23 mouse cellular contexts compared by ENCODE assay signal in genomic region chr2:174026406-174026805, GRCm38 (mm10). TPM values are rescaled to one million over a fixed set of nuclear protein-coding genes. Genes with fewer than 3 reads are reported as not detected.
DNase-seq lines count a peak whose midpoint lies in the region; ATAC-seq lines count a peak whose summit lies in the region.
"Had no signal": no experiment of that assay in that cellular context is flagged by ENCODE, and none has a peak within 500 bp of the region (broad histone marks: within the 10 kb centered on the region; RNA-seq: fewer than 3 reads in every experiment).

No protein-coding gene starts in this region.

- H3K9me3 ChIP-seq in heart, embryonic 15.5 days (replicated peaks), result no peaks in the 10 kb centered on the region
- no peaks in the 10 kb centered on the region for H3K9me3 ChIP-seq in neural tube, embryonic 15.5 days (replicated peaks)
- no peaks in the 10 kb centered on the region for H3K9me3 ChIP-seq in limb, embryonic 10.5 days (replicated peaks)
- H3K9me3 ChIP-seq: forebrain, embryonic 12.5 days; hindbrain, embryonic 12.5 days; liver, embryonic 12.5 days; midbrain, embryonic 13.5 days; neural tube, embryonic 13.5 days; stomach, embryonic 15.5 days had no signal

- no peak overlapping the region for H3K27ac ChIP-seq in heart, embryonic 15.5 days
- no peak overlapping the region for H3K27ac ChIP-seq in neural tube, embryonic 15.5 days (replicated peaks)
- H3K27ac ChIP-seq in limb, embryonic 10.5 days, result no peak overlapping the region
- H3K27ac ChIP-seq: forebrain, embryonic 12.5 days; hindbrain, embryonic 12.5 days; liver, embryonic 12.5 days; midbrain, embryonic 13.5 days; neural tube, embryonic 13.5 days; stomach, embryonic 15.5 days had no signal

- H3K27me3 ChIP-seq in heart, embryonic 15.5 days, result no peaks in the 10 kb centered on the region
- H3K27me3 ChIP-seq in neural tube, embryonic 15.5 days (replicated peaks), result no peaks in the 10 kb centered on the region
- H3K27me3 ChIP-seq in limb, embryonic 10.5 days (ENCODE audit: low read depth, poor library complexity, severe bottlenecking), result no peaks in the 10 kb centered on the region
- H3K27me3 ChIP-seq: forebrain, embryonic 12.5 days; hindbrain, embryonic 12.5 days; liver, embryonic 12.5 days; midbrain, embryonic 13.5 days; neural tube, embryonic 13.5 days; stomach, embryonic 15.5 days had no signal

- no peak overlapping the region for H3K9ac ChIP-seq in heart, embryonic 15.5 days
- H3K9ac ChIP-seq in neural tube, embryonic 15.5 days (replicated peaks), result no peak overlapping the region
- H3K9ac ChIP-seq: forebrain, embryonic 12.5 days; hindbrain, embryonic 12.5 days; liver, embryonic 12.5 days; midbrain, embryonic 13.5 days; neural tube, embryonic 13.5 days; stomach, embryonic 15.5 days had no signal

- no peaks in the 10 kb centered on the region for H3K36me3 ChIP-seq in heart, embryonic 15.5 days
- H3K36me3 ChIP-seq in neural tube, embryonic 15.5 days, result no peaks in the 10 kb centered on the region
- no peaks in the 10 kb centered on the region for H3K36me3 ChIP-seq in limb, embryonic 10.5 days
- H3K36me3 ChIP-seq: forebrain, embryonic 12.5 days; hindbrain, embryonic 12.5 days; liver, embryonic 12.5 days; midbrain, embryonic 13.5 days; neural tube, embryonic 13.5 days; stomach, embryonic 15.5 days had no signal

- 33% methylated on average over 4 of the region's 4 CpGs for WGBS in heart, embryonic 15.5 days
- WGBS in neural tube, embryonic 15.5 days, result 86% methylated on average over 4 of the region's 4 CpGs
- 84% methylated on average over 4 of the region's 4 CpGs for WGBS in limb, embryonic 10.5 days

- intact Hi-C loops in heart, postnatal 10 days (cut with DNase I), result no loop called here

- no peak for DNase-seq in heart, postnatal 10 days
- peak; percentile 8 for DNase-seq in neural tube, embryonic 10.5 days (ENCODE audit: extremely low spot score, low spot score)
- peak; percentile 22 for DNase-seq in limb, embryonic 10.5 days (ENCODE audit: low spot score)
- no peak for DNase-seq in cerebellum, postnatal 36 days
- DNase-seq: cerebellum, adult 11 months; cerebellum, postnatal 10 days; gastrocnemius, postnatal 36 days; heart, postnatal 14 days; kidney, adult 9 months; kidney, postnatal 14 days; left cerebral cortex, postnatal 4 days; lung, adult 2 months; lung, postnatal 14 days; right cerebral cortex, postnatal 4 days had no signal

- peak; percentile 17; the same call in 1 of the 2 replicates for ATAC-seq in heart, embryonic 15.5 days (replicated peaks; ENCODE audit: insufficient number of reproducible peaks, insufficient read depth, low FRiP score, low read depth)
- ATAC-seq in neural tube, embryonic 15.5 days (ENCODE audit: low FRiP score), result no peak
- no peak for ATAC-seq in activated CD4-positive, CD25-positive, alpha-beta regulatory T cell, adult 4 months
- ATAC-seq: liver, embryonic 12.5 days had no signal

- no peak overlapping the region for H3K4me3 ChIP-seq in heart, embryonic 15.5 days
- H3K4me3 ChIP-seq in neural tube, embryonic 15.5 days (replicated peaks), result no peak overlapping the region
- H3K4me3 ChIP-seq in limb, embryonic 10.5 days, result no peak overlapping the region
- H3K4me3 ChIP-seq: forebrain, embryonic 12.5 days; hindbrain, embryonic 12.5 days; liver, embryonic 12.5 days; midbrain, embryonic 13.5 days; neural tube, embryonic 13.5 days; stomach, embryonic 15.5 days had no signal

- H3K4me1 ChIP-seq in heart, embryonic 15.5 days (replicated peaks), result no peaks in the 10 kb centered on the region
- no peaks in the 10 kb centered on the region for H3K4me1 ChIP-seq in neural tube, embryonic 15.5 days
- H3K4me1 ChIP-seq in limb, embryonic 10.5 days, result peaks cover 7% of the 10 kb centered on the region; the same call in 1 of the 2 replicates
- H3K4me1 ChIP-seq: hindbrain, embryonic 12.5 days; neural tube, embryonic 13.5 days had no signal

- no peak overlapping the region for H3K4me2 ChIP-seq in heart, embryonic 15.5 days
- no peak overlapping the region for H3K4me2 ChIP-seq in neural tube, embryonic 15.5 days
- H3K4me2 ChIP-seq: forebrain, embryonic 12.5 days; hindbrain, embryonic 12.5 days; liver, embryonic 12.5 days; midbrain, embryonic 13.5 days; neural tube, embryonic 13.5 days; stomach, embryonic 15.5 days had no signal

RNA-seq across cellular contexts. Expression of gene Stx16, which starts 49.7 kb away (rescaled TPM):
- polyA plus RNA-seq in heart, embryonic 15.5 days (2015; fragmentation: Nextera tagmentation; extraction: Ambion mirVana), result 8.1 and 9.1 TPM in 2 replicates
- 10 to 100 TPM; 35.3 to 38.7 TPM for total RNA-seq in heart, postnatal 10 days (2021)
- polyA plus RNA-seq in neural tube, embryonic 15.5 days (2015; fragmentation: Nextera tagmentation; extraction: Ambion mirVana), result 10.4 and 10.9 TPM in 2 replicates
- polyA plus RNA-seq in limb, embryonic 10.5 days (2016; fragmentation: Nextera tagmentation; extraction: Ambion mirVana), result 10.0 and 12.4 TPM in 2 replicates
- polyA plus RNA-seq in activated CD4-positive, CD25-positive, alpha-beta regulatory T cell, adult 4 months (2017; shearing (Covaris generic)), result 10 to 100 TPM; 14.1 to 16.0 TPM

Comparison
In these comparisons a context has a peak if more than half of its experiments do, and no peak if none do; other contexts are left out.
1. DNase-seq: peak in neural tube, embryonic 10.5 days (single experiment) and limb, embryonic 10.5 days (single experiment); none in heart, postnatal 10 days (0 of 2) and cerebellum, postnatal 36 days (0 of 2).